Mouse (Mus musculus) cortical plate, adult 2 months (tissue): ENCODE data around the gene Rgs14.

ENCODE experiments used
- CTCF ChIP-seq: fragments of 200-500 bp; IDR thresholded peaks from 2 replicates; pipeline ENCODE4 v1.5.1; 2011; ENCODE audit warnings: mild to moderate bottlenecking, control low read depth, low read length; ENCODE audit not compliant: insufficient read depth; ENCODE audit errors: extremely low read depth
- POLR2A ChIP-seq: fragments of 200-500 bp; IDR thresholded peaks from 2 replicates; pipeline ENCODE4 v1.6.1; 2011; ENCODE audit warnings: mild to moderate bottlenecking, low read length, control low read depth; ENCODE audit not compliant: insufficient read depth; ENCODE audit errors: extremely low read depth

DNA sequence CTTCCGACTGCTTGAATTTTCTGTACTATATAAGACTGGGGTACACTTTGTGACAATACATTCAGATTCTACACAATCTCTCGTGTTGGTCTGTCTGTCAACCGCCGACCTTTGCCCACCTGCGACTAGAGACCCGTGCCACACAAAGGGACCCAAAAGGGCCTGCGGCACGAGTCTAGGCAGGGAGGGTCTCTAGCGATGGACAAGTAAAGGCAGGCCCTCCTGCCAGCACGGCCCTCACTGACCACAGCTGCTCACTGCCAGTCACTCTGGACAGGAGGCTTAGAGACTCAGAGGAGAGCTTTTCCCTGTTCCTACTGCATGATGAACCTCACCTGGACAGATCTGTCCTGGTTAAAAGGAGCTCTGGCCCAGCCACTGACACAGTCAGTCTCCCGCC, 27.1 kb upstream of the Rgs14 start:
- TF ChIP-seq POLR2A (no peak), CTCF (no peak)
